Mouse (Mus musculus) erythroblast, embryonic 14.5 days (primary cell): ENCODE results near the gene Gm11568. TPM values are rescaled to one million over a fixed set of nuclear protein-coding genes. Genes with fewer than 3 reads are reported as not detected.

Experiments used
- H3K27me3 ChIP-seq: 2 replicates; pipeline ENCODE4 v1.6.1; 2012; ENCODE audit warnings: inconsistent platforms; ENCODE audit not compliant: control insufficient read depth
- H3K36me3 ChIP-seq: 2 replicates; pipeline ENCODE4 v1.6.1; 2012; ENCODE audit warnings: mild to moderate bottlenecking, inconsistent platforms; ENCODE audit not compliant: control insufficient read depth
- H3K4me1 ChIP-seq: 2 replicates; pipeline ENCODE4 v1.6.1; 2012; ENCODE audit warnings: inconsistent platforms; ENCODE audit not compliant: control insufficient read depth
- H3K4me3 ChIP-seq: replicated peaks from 2 replicates; pipeline ENCODE3; 2012; ENCODE audit warnings: moderate library complexity, mild to moderate bottlenecking, inconsistent platforms
- H3K9me3 ChIP-seq: 2 replicates; pipeline ENCODE4 v1.6.1; 2012; ENCODE audit warnings: low read length, inconsistent platforms, mixed read lengths; ENCODE audit not compliant: control insufficient read depth
- GATA1 ChIP-seq: IDR thresholded peaks from 2 replicates; pipeline ENCODE4 v1.6.1; 2012; ENCODE audit warnings: low read length, inconsistent platforms, mixed read lengths
- TAL1 ChIP-seq: IDR thresholded peaks from 3 replicates; pipeline ENCODE4 v1.6.1; 2012; ENCODE audit warnings: low read length, inconsistent platforms, mixed read lengths
- polyA plus RNA-seq: library from polyadenylated mRNA; stranded (reverse); fragments of >175 nt; gene quantifications from 2 replicates; pipeline ENCODE4 v1.2.3, GENCODE M21; 2012

The Gm11568 gene
- polyA plus RNA-seq, 1 experiment, result 0.04 TPM

DNA sequence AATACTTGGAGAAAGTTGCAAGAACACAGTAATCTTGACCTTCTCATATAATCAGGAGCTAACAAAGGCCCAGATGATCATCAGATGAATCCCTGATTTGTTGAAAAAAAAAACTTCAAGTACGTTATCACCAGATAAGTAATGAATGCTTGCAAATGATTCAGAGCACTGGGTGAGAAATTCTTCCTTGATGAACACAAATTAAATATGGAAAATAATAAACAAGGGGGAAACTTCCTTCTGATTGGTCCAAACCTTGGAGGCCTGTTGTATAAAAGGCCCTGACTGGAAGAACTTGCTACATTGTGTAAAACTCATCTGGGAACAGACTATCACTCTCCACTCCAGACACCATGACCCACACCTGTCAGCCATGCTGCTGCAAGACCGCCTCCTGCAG is 49.9 kb downstream of the Gm11568 start, which contains the start of gene Krtap31-1:
TSS of gene Krtap31-1 (plus strand) at position 301 of the 400 bp plus-strand sequence.
- Histone ChIP-seq H3K9me3 (peaks cover 6% of the 10 kb centered on the region; the same call in 1 of the 2 replicates), H3K36me3 (no peaks in the 10 kb centered on the region), H3K4me1 (no peaks in the 10 kb centered on the region), H3K4me3 (no peak within 1 kb of the TSS), H3K27me3 (no peaks in the 10 kb centered on the region)
- TF ChIP-seq TAL1 (no peak), GATA1 (no peak)

Other genes with a start within 250 kb of the Gm11568 start
- gene Gm11937, start 247.7 kb upstream of the Gm11568 start, polyA plus RNA-seq, result not detected in 2 replicates
- not detected in 2 replicates for gene Krtap2-4, start 243.1 kb upstream of the Gm11568 start, polyA plus RNA-seq
- gene Gm11562, start 237.5 kb upstream of the Gm11568 start, polyA plus RNA-seq, result not detected in 2 replicates
- gene Krtap4-1, start 229.7 kb upstream of the Gm11568 start, polyA plus RNA-seq, result not detected in 2 replicates
- not detected in 2 replicates for gene Krtap4-2, start 222.8 kb upstream of the Gm11568 start, polyA plus RNA-seq
- not detected in 2 replicates for gene Krtap4-7, start 213.8 kb upstream of the Gm11568 start, polyA plus RNA-seq
- not detected in 2 replicates for gene Gm11555, start 207.7 kb upstream of the Gm11568 start, polyA plus RNA-seq
- not detected in 2 replicates for gene Gm11563, start 199.0 kb upstream of the Gm11568 start, polyA plus RNA-seq
- not detected in 2 replicates for gene Krtap4-6, start 192.0 kb upstream of the Gm11568 start, polyA plus RNA-seq
- gene Gm14190, start 167.2 kb upstream of the Gm11568 start, polyA plus RNA-seq, result not detected in 2 replicates
- not detected in 2 replicates for gene Gm14180, start 123.6 kb upstream of the Gm11568 start, polyA plus RNA-seq
- not detected in 2 replicates for gene Gm11595, start 85.0 kb upstream of the Gm11568 start, polyA plus RNA-seq
- gene Krtap4-8, start 77.2 kb upstream of the Gm11568 start, polyA plus RNA-seq, result not detected in 2 replicates
- not detected in 2 replicates for gene Krtap4-9, start 72.7 kb upstream of the Gm11568 start, polyA plus RNA-seq
- gene Gm11596, start 64.5 kb upstream of the Gm11568 start, polyA plus RNA-seq, result not detected in 2 replicates
- not detected in 2 replicates for gene Gm11569, start 59.0 kb upstream of the Gm11568 start, polyA plus RNA-seq
- gene Gm11554, start 53.5 kb upstream of the Gm11568 start, polyA plus RNA-seq, result not detected in 2 replicates
- gene Krtap4-13, start 48.0 kb upstream of the Gm11568 start, polyA plus RNA-seq, result not detected in 2 replicates
- gene Gm11564, start 42.3 kb upstream of the Gm11568 start, polyA plus RNA-seq, result not detected in 2 replicates
- not detected in 2 replicates for gene 2300003K06Rik, start 19.9 kb upstream of the Gm11568 start, polyA plus RNA-seq
- gene Krtap4-16, start 6.3 kb upstream of the Gm11568 start, polyA plus RNA-seq, result not detected in 2 replicates
- gene Gm11559, start 6.6 kb downstream of the Gm11568 start, polyA plus RNA-seq, result not detected in 2 replicates
- gene Krtap9-1, start 15.5 kb downstream of the Gm11568 start, polyA plus RNA-seq, result not detected in 2 replicates
- gene Gm11567, start 21.3 kb downstream of the Gm11568 start, polyA plus RNA-seq, result not detected in 2 replicates
- not detected in 2 replicates for gene Krtap31-1, start 50.0 kb downstream of the Gm11568 start, polyA plus RNA-seq
- not detected in 2 replicates for gene Gm11565, start 56.8 kb downstream of the Gm11568 start, polyA plus RNA-seq
- not detected in 2 replicates for gene Krtap31-2, start 78.4 kb downstream of the Gm11568 start, polyA plus RNA-seq
- not detected in 2 replicates for gene Krtap9-5, start 90.6 kb downstream of the Gm11568 start, polyA plus RNA-seq
- not detected in 2 replicates for gene Krtap29-1, start 121.1 kb downstream of the Gm11568 start, polyA plus RNA-seq
- gene Krtap16-1, start 128.7 kb downstream of the Gm11568 start, polyA plus RNA-seq, result not detected in 2 replicates
- not detected in 2 replicates for gene Krtap17-1, start 136.1 kb downstream of the Gm11568 start, polyA plus RNA-seq
- not detected in 2 replicates for gene Krt33a, start 158.3 kb downstream of the Gm11568 start, polyA plus RNA-seq
- gene Krt33b, start 172.0 kb downstream of the Gm11568 start, polyA plus RNA-seq, result not detected in 2 replicates
- not detected in 2 replicates for gene Krt34, start 183.6 kb downstream of the Gm11568 start, polyA plus RNA-seq
- gene Krt31, start 192.6 kb downstream of the Gm11568 start, polyA plus RNA-seq, result not detected in 2 replicates
- not detected in 2 replicates for gene Krt32, start 230.3 kb downstream of the Gm11568 start, polyA plus RNA-seq
- not detected in 2 replicates for gene Krt35, start 238.3 kb downstream of the Gm11568 start, polyA plus RNA-seq
- gene Krt36, start 247.7 kb downstream of the Gm11568 start, polyA plus RNA-seq, result not detected in 2 replicates